Mouse (Mus musculus) neural tube, embryonic 14.5 days (tissue): ENCODE measurements around the gene Cdh23. TPM values are rescaled to one million over a fixed set of nuclear protein-coding genes. Genes with fewer than 3 reads are reported as not detected.
A peak's percentile ranks its signal among the peaks of the same experiment; 100 is the strongest.

Experiments used
- ATAC-seq: fragments of 200-750 bp; cut with Nextera tagmentation; 2 replicates; pipeline ENCODE4 v1.8.0; 2017; ENCODE audit warnings: low read depth, mild to moderate bottlenecking, moderate TSS enrichment, moderate library complexity
- H3K27ac ChIP-seq: fragments of 300-500 bp; sonication (generic); 2 replicates; pipeline ENCODE4 v1.5.1; 2014; ENCODE audit warnings: low read depth, mild to moderate bottlenecking, control low read depth, low read length, moderate library complexity, mixed read lengths
- H3K27me3 ChIP-seq: fragments of 300-500 bp; sonication (generic); 2 replicates; pipeline ENCODE4 v1.6.1; 2014; ENCODE audit warnings: low read length; ENCODE audit not compliant: control insufficient read depth, insufficient read depth
- H3K36me3 ChIP-seq: fragments of 300-500 bp; sonication (generic); 2 replicates; pipeline ENCODE4 v1.6.1; 2014; ENCODE audit warnings: low read length, mixed read lengths; ENCODE audit not compliant: control insufficient read depth, insufficient read depth
- H3K4me1 ChIP-seq: fragments of 300-500 bp; sonication (generic); 2 replicates; pipeline ENCODE4 v1.6.1; 2014; ENCODE audit warnings: low read length; ENCODE audit not compliant: control insufficient read depth, insufficient read depth
- H3K4me2 ChIP-seq: fragments of 300-500 bp; sonication (generic); 2 replicates; pipeline ENCODE4 v1.6.1; 2014; ENCODE audit warnings: mild to moderate bottlenecking, low read depth, low read length, control low read depth
- H3K4me3 ChIP-seq: fragments of 300-500 bp; sonication (generic); 2 replicates; pipeline ENCODE4 v1.5.1; 2014; ENCODE audit warnings: low read depth, low read length, control low read depth, mixed read lengths
- H3K9ac ChIP-seq: fragments of 300-500 bp; sonication (generic); replicated peaks from 2 replicates; pipeline ENCODE4 v1.6.1; 2014; ENCODE audit warnings: low read depth, mild to moderate bottlenecking, control low read depth, low read length, mixed read lengths
- H3K9me3 ChIP-seq: fragments of 300-500 bp; sonication (generic); 2 replicates; pipeline ENCODE4 v1.6.1; 2016; ENCODE audit warnings: low read length; ENCODE audit not compliant: control insufficient read depth
- WGBS: fragments of 180-500 bp; shearing (Covaris S2); extraction: QIAGEN DNeasy Blood & Tissue Kit; methylation state at CpG from one replicate; pipeline ENCODE4 v1.1.7; 2014; 5-methylcytosine and 5-hydroxymethylcytosine counted together
- polyA plus RNA-seq: library from polyadenylated mRNA; unstranded; fragments of >200 nt; fragmentation: Nextera tagmentation; extraction: Ambion mirVana; gene quantifications from 2 replicates; pipeline ENCODE4 v1.2.1, GENCODE M21; 2014

Gene Cdh23
- polyA plus RNA-seq, 1 experiment from 2014 or later, result 15.4 TPM

DNA sequence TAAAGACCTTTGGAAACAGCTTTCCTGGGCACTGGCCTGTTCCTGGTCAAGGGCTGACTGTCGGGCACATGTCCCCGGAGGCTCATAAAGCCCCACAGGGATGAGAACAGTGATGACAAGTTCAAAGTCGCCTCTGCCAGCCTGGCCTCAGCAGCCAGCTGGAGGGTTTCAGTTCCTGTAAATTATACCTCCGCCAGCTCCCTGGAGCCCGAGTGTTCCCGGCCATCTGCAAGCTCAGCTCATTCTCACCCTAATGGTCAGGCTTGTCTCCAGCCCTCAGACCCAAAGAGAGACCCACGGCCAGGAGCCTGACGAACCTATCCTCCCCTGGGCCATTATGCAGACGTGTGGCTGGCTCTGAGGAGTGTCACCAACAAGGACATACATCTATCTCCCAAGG is 57.0 kb downstream of the Cdh23 start:
- Histone ChIP-seq H3K4me3 (no peak overlapping the region), H3K9me3 (no peaks in the 10 kb centered on the region), H3K27ac (no peak overlapping the region), H3K27me3 (no peaks in the 10 kb centered on the region), H3K9ac (no peak overlapping the region), H3K4me1 (peaks cover 10% of the 10 kb centered on the region; the same call in 1 of the 2 replicates), H3K36me3 (no peaks in the 10 kb centered on the region), H3K4me2 (no peak overlapping the region)
- no peak for ATAC-seq
- 54% methylated on average over 9 of the region's 9 CpGs for whole genome bisulfite sequencing

DNA sequence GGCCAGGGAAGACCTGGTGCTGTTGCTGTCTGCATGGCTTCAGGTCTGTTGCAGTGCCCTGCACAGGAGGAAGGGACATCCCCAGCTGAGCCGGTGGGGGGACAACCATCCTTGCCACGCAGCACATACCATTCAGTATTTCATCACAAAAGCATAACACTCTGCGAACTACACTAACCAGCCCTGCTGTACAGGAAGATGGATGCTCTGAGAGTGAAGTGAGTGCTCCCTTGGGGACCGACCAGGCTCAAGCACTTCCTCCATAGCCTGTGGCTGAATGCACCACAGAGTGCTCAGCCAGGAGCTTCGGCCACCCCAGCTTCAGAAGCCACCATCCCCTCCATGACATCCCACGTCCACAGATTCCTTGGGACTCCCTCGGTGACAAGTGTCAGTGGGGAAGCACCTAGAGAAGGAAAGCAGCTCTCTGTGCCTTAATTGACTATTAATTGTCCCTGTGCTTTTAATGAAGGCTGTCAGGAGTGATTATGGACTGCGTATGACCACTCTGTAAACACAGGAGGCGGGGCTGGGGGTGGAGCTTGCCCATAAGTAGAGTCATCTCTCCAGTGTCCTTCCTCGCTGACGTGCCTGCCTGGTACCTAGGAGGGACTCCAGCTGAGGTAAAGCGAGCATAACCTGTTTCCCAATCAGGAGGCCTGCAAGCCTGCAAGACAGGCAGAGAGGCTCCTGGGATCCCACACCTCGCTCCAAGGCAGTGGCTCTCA is 60.6 kb downstream of the Cdh23 start:
- H3K36me3 ChIP-seq, result no peaks in the 10 kb centered on the region
- no peak overlapping the region for H3K4me3 ChIP-seq
- no peak overlapping the region for H3K4me2 ChIP-seq
- no peak overlapping the region for H3K9ac ChIP-seq
- H3K27ac ChIP-seq, result peak overlapping the region; percentile 28; the same call in 1 of the 2 replicates
- no peaks in the 10 kb centered on the region for H3K9me3 ChIP-seq
- 12% methylated on average over 13 of the region's 13 CpGs for WGBS
- peak; percentile 82 for ATAC-seq
- no peaks in the 10 kb centered on the region for H3K27me3 ChIP-seq
- H3K4me1 ChIP-seq, result peaks cover 10% of the 10 kb centered on the region; the same call in 1 of the 2 replicates

DNA sequence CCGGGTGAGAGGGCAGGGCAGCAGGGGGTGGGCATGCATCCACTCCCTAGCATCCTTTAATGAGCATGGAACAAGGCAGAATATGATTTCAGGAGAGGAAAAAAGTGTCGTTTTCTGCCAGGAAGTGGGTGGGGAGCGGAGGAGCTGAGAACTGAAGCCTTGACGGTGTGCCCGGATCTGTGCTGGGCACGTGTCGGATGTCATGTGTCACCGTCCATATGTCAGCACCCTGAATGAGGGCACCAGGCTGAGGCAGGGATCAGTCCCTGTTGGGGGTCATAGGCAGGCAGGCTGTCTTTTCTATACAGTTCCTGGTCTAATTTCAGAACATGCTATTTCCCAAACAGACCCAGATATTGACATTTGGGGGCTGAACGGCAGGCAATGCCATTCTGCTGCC is 61.9 kb downstream of the Cdh23 start:
- no peak overlapping the region for H3K27ac ChIP-seq
- no peak overlapping the region for H3K4me3 ChIP-seq
- H3K36me3 ChIP-seq, result no peaks in the 10 kb centered on the region
- no peaks in the 10 kb centered on the region for H3K27me3 ChIP-seq
- H3K4me1 ChIP-seq, result peaks cover 10% of the 10 kb centered on the region; the same call in 1 of the 2 replicates
- H3K9me3 ChIP-seq, result no peaks in the 10 kb centered on the region
- no peak for ATAC-seq
- H3K4me2 ChIP-seq, result no peak overlapping the region
- WGBS, result 87% methylated on average over 9 of the region's 9 CpGs
- H3K9ac ChIP-seq, result no peak overlapping the region

DNA sequence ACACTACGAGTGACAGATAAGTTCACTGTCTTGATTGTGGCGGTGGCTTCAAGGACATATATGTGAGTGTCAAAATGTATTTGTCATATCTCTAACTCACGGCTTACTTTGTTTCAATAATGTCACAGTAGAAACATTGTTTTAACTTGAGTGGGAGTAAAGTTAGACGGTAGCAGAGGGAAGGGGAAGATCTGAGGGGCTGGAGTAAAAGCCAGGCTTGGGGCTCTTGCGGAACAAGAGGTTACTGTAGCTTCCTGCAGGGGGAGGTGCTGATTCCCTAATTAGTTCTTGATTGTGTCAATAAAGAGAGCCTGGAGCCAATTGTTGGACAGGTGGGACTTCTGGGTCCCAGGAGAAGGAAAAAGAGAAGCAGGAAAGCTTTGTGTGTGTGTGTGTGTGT is 70.2 kb downstream of the Cdh23 start:
- no peak overlapping the region for H3K4me3 ChIP-seq

DNA sequence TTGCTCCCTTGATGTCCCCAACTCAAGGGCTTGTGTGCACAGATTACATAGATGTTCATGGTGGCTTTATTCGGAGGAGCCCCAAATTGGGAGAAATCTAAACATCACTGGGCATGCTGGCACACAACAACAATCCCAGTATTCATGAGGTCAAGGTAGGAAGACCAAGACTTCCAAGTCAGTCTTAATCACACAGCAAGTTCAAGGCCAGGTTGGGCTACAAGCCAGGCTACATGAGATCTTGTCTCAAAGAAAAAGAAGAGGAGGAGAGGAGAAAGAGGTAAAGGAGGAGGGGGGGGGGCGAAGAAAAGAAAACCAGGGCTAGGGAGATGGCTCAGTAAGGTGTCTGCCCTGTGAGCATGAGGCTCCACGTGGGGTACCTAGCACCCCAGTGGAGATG is 70.8 kb downstream of the Cdh23 start:
- no peak overlapping the region for H3K4me2 ChIP-seq
- H3K9ac ChIP-seq, result no peak overlapping the region
- 65% methylated on average over 3 of the region's 3 CpGs for WGBS
- no peak overlapping the region for H3K4me3 ChIP-seq
- H3K9me3 ChIP-seq, result no peaks in the 10 kb centered on the region
- no peaks in the 10 kb centered on the region for H3K27me3 ChIP-seq
- no peaks in the 10 kb centered on the region for H3K4me1 ChIP-seq
- H3K27ac ChIP-seq, result no peak overlapping the region
- ATAC-seq, result no peak
- no peaks in the 10 kb centered on the region for H3K36me3 ChIP-seq

More for the DNA sequence above, 70.2 kb downstream of the Cdh23 start:
- H3K4me1 ChIP-seq, result no peaks in the 10 kb centered on the region
- 59% methylated on average over 5 of the region's 5 CpGs for WGBS
- ATAC-seq, result no peak
- no peaks in the 10 kb centered on the region for H3K27me3 ChIP-seq
- H3K27ac ChIP-seq, result no peak overlapping the region
- no peaks in the 10 kb centered on the region for H3K36me3 ChIP-seq
- H3K9me3 ChIP-seq, result no peaks in the 10 kb centered on the region
- no peak overlapping the region for H3K9ac ChIP-seq
- H3K4me2 ChIP-seq, result no peak overlapping the region

DNA sequence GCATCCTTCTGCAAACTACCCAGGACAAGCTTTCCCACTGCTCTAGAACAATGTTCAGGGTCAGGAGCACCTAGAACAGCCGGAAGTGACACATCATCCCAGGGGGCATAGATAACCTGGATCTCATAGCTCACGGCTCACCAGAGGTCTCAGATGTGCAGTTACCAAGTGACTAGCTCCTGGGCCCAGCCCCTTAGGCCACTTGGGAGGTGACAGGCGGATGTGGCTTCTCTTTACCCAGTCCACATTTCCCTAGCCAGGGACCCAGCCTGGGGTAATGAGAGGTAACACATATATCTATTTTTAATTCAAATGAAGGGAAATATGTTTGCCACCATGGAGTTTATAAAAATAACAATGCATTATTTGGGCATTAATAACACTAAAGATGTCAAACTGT is 71.3 kb downstream of the Cdh23 start:
- H3K4me1 ChIP-seq, result no peaks in the 10 kb centered on the region
- no peaks in the 10 kb centered on the region for H3K36me3 ChIP-seq
- H3K4me2 ChIP-seq, result no peak overlapping the region
- H3K27me3 ChIP-seq, result no peaks in the 10 kb centered on the region
- no peaks in the 10 kb centered on the region for H3K9me3 ChIP-seq
- no peak overlapping the region for H3K4me3 ChIP-seq
- H3K9ac ChIP-seq, result no peak overlapping the region
- H3K27ac ChIP-seq, result no peak overlapping the region
- 11% methylated on average over 3 of the region's 3 CpGs for WGBS
- peak; percentile 62; the same call in 1 of the 2 replicates for ATAC-seq

DNA sequence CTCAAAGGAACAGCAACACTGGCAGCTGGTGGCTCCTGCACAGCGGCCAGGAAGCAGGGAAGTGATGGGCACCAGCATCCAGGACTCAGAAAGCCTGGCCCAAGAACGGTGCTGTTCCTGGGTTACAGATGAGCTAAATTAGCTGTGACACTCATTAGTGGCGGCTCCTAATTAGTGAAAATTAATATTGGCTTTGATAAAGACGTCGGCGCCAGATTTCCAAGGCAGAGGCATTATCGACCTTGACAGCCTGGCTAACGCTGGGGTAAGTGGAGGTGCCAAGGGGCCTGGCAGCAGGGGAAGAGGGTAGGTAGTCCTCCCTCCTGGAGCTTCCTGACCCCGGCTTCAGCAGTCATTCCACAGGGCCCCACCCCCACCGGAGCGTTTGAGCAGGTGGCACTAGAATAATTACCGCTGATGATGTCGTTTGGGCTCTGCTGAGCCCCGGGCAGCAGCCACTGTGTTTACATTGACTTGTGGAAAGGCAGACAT is 72.0 kb downstream of the Cdh23 start:
- H3K4me3 ChIP-seq, result no peak overlapping the region
- WGBS, result 25% methylated on average over 14 of the region's 14 CpGs
- peak overlapping the region; percentile 40; the same call in 1 of the 2 replicates for H3K27ac ChIP-seq

DNA sequence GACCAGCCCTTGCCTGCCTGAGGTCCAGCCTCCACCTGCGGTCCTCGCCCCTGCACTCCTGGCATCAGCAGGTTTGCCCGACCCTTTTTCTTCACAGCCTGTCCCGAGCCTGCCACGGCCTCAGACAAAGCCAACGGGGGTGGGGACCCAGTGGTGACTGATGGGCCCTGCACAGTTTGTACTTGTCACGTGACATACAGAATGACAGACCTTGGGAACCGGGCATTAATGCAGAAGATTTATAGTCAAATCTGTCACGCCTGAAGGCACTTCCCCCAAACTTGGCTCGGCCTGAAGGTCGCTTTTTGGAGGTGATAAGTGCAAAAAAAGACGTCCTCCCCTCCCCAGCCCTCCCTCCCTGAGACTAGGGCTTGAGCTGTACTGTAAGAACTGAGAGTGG is 73.5 kb downstream of the Cdh23 start:
- no peaks in the 10 kb centered on the region for H3K27me3 ChIP-seq
- H3K9ac ChIP-seq, result no peak overlapping the region
- H3K36me3 ChIP-seq, result no peaks in the 10 kb centered on the region
- ATAC-seq, result peak; percentile 47; the same call in 1 of the 2 replicates
- H3K9me3 ChIP-seq, result no peaks in the 10 kb centered on the region
- H3K27ac ChIP-seq, result no peak overlapping the region
- WGBS, result 21% methylated on average over 12 of the region's 12 CpGs
- H3K4me2 ChIP-seq, result no peak overlapping the region
- H3K4me3 ChIP-seq, result no peak overlapping the region
- H3K4me1 ChIP-seq, result no peaks in the 10 kb centered on the region

More for the DNA sequence above, 72.0 kb downstream of the Cdh23 start:
- no peaks in the 10 kb centered on the region for H3K36me3 ChIP-seq
- no peak overlapping the region for H3K9ac ChIP-seq
- H3K27me3 ChIP-seq, result no peaks in the 10 kb centered on the region
- no peak overlapping the region for H3K4me2 ChIP-seq
- peak; percentile 60; the same call in 1 of the 2 replicates for ATAC-seq
- H3K9me3 ChIP-seq, result no peaks in the 10 kb centered on the region
- H3K4me1 ChIP-seq, result no peaks in the 10 kb centered on the region

DNA sequence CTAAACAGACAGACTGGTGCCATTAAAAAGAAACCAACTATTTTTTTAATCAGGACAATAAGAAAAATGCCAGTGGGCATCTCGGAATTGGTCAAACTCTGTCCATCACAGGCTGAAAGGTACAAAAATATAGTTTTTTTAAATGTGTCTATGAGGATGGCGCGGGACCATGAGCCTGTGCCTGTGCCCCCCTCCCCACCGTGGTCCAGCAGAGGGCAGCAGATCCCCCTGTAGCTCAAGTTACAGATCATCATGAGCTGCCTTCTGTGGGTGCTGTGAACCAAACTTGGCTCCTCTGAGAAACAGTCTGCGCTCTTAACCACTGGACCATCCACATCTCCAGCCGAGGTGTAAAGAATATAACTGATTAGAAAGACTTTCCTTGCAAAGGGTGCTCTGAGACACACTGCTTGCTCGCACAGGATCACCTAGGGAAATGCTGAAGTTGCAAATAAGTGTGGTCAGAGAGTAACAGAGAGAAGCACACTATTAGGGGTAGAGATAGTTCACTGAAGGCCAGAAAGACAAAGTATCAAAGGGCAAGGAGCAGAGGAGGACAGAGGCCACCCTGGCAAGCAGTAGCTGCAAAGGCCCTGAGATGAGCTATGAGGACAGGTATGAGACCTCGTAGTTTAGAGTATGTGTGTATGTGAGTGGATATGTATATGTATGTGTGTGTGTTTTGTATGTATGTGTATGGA is 74.7 kb downstream of the Cdh23 start:
- H3K4me3 ChIP-seq, result no peak overlapping the region
- no peak overlapping the region for H3K27ac ChIP-seq
- no peak overlapping the region for H3K9ac ChIP-seq
- ATAC-seq, result no peak
- H3K36me3 ChIP-seq, result no peaks in the 10 kb centered on the region
- no peaks in the 10 kb centered on the region for H3K9me3 ChIP-seq
- H3K27me3 ChIP-seq, result no peaks in the 10 kb centered on the region
- no peak overlapping the region for H3K4me2 ChIP-seq
- WGBS, result 90% methylated on average over 8 of the region's 8 CpGs
- no peaks in the 10 kb centered on the region for H3K4me1 ChIP-seq
